Mouse (Mus musculus) 3134 (cell line): ENCODE results near the gene Lpar6.

Source experiments
- DNase-seq: peaks from one replicate; pipeline ENCODE4 v3.0.0-alpha.2; 2011; ENCODE audit warnings: low spot score; ENCODE audit not compliant: insufficient read length; ENCODE audit errors: extremely low read depth

Lpar6 gene

GRCm38 (mm10) chr14:73254412-73254811 lies 16.7 kb downstream of the Lpar6 start:
- no peak for DNase-seq

- DNase-seq: no peak
Observed at GRCm38 (mm10) chr14:73255426-73255970, 17.8 kb downstream of the Lpar6 start.

- DNase-seq: no peak
Observed at GRCm38 (mm10) chr14:73257348-73257747, 19.7 kb downstream of the Lpar6 start.

- DNase-seq: no peak
Observed at GRCm38 (mm10) chr14:73258181-73258580, 20.5 kb downstream of the Lpar6 start.

- no peak for DNase-seq
Observed at GRCm38 (mm10) chr14:73262210-73262609, 24.5 kb downstream of the Lpar6 start.

GRCm38 (mm10) chr14:73266166-73266565 lies 28.5 kb downstream of the Lpar6 start:
- no peak for DNase-seq

GRCm38 (mm10) chr14:73271807-73272206 lies 34.1 kb downstream of the Lpar6 start:
- DNase-seq: no peak

GRCm38 (mm10) chr14:73279096-73279495 lies 41.4 kb downstream of the Lpar6 start:
- DNase-seq: no peak

- DNase-seq: no peak
Observed at GRCm38 (mm10) chr14:73280996-73281395, 43.3 kb downstream of the Lpar6 start.

- DNase-seq: no peak
Observed at GRCm38 (mm10) chr14:73289915-73290314, 52.2 kb downstream of the Lpar6 start.

- no peak for DNase-seq
Observed at GRCm38 (mm10) chr14:73292434-73292833, 54.7 kb downstream of the Lpar6 start.
